Mouse (Mus musculus) MEL (cell line): Measurements from ENCODE around the gene Dynll2. TPM values are rescaled to one million over a fixed set of nuclear protein-coding genes. Genes with fewer than 3 reads are reported as not detected.

ENCODE experiments used
- DNase-seq: peaks from one replicate; pipeline ENCODE4 v3.0.0; 2011; ENCODE audit warnings: low read depth, low spot score
- H3K27ac ChIP-seq: 2 replicates; pipeline ENCODE4 v1.5.1; 2012; ENCODE audit warnings: low read depth, mild to moderate bottlenecking, control low read depth, low read length, moderate library complexity; ENCODE audit not compliant: control insufficient read depth
- H3K27me3 ChIP-seq, 2 experiments: fragments of 150-350 bp in 1 of 2; sonication (generic) in 1 of 2; 2 replicates each; pipeline ENCODE4 v1.6.1; 2012; ENCODE audit warnings: low read length in 2 of 2, mild to moderate bottlenecking in 2 of 2, improper control_type of control experiment in 1 of 2, moderate library complexity in 1 of 2; ENCODE audit not compliant: insufficient read depth in 2 of 2, control insufficient read depth in 1 of 2
- H3K36me3 ChIP-seq, 2 experiments: 2 replicates each; pipeline ENCODE4 v1.6.1; 2012 to 2014; ENCODE audit warnings: low read length in 2 of 2, improper control_type of control experiment in 1 of 2, inconsistent platforms in 1 of 2, mild to moderate bottlenecking in 1 of 2; ENCODE audit not compliant: insufficient read depth in 2 of 2, control insufficient read depth in 1 of 2
- H3K4me1 ChIP-seq, 2 experiments: fragments of 150-350 bp in 1 of 2; sonication (generic) in 1 of 2; 2 replicates each; pipeline ENCODE4 v1.6.1; 2012; ENCODE audit warnings: low read length in 2 of 2, improper control_type of control experiment in 1 of 2, mild to moderate bottlenecking in 1 of 2; ENCODE audit not compliant: insufficient read depth in 2 of 2, control insufficient read depth in 1 of 2
- H3K4me3 ChIP-seq, 2 experiments: fragments of 150-350 bp in 1 of 2; sonication (generic) in 1 of 2; 2 replicates each; pipeline ENCODE4 v1.5.1; 2012; ENCODE audit warnings: low read depth in 2 of 2, low read length in 2 of 2, mild to moderate bottlenecking in 2 of 2, moderate library complexity in 2 of 2, control low read depth in 1 of 2, improper control_type of control experiment in 1 of 2; ENCODE audit not compliant: control insufficient read depth in 1 of 2, insufficient read depth in 1 of 2
- H3K79me2 ChIP-seq: 2 replicates; pipeline ENCODE4 v1.6.1; 2012; ENCODE audit warnings: mild to moderate bottlenecking, low read length, moderate library complexity; ENCODE audit not compliant: control insufficient read depth, poor library complexity, insufficient read depth
- H3K9ac ChIP-seq: 2 replicates; pipeline ENCODE4 v1.6.1; 2012; ENCODE audit warnings: low read depth, mild to moderate bottlenecking, control low read depth, low read length, moderate library complexity; ENCODE audit not compliant: control insufficient read depth, poor library complexity, severe bottlenecking
- H3K9me3 ChIP-seq: fragments of 150-350 bp; sonication (generic); replicated peaks from 2 replicates; pipeline ENCODE4 v1.6.1; 2012; ENCODE audit warnings: mild to moderate bottlenecking, low read length, improper control_type of control experiment, moderate library complexity; ENCODE audit not compliant: insufficient read depth
- CTCF ChIP-seq, 3 experiments: IDR thresholded peaks in 2 of 3; conservative IDR thresholded peaks in 1 of 3; 2 replicates each; pipeline ENCODE4 v1.5.1; 2011 to 2012; ENCODE audit warnings: low read length in 3 of 3, low read depth in 2 of 3, mild to moderate bottlenecking in 2 of 3, improper control_type of control experiment in 1 of 3, inconsistent platforms in 1 of 3, mixed read lengths in 1 of 3, moderate library complexity in 1 of 3; ENCODE audit not compliant: control insufficient read depth in 1 of 3, insufficient read depth in 1 of 3, poor library complexity in 1 of 3, severe bottlenecking in 1 of 3
- ETS1 ChIP-seq: IDR thresholded peaks from 2 replicates; pipeline ENCODE4 v1.6.1; 2012; ENCODE audit warnings: low read depth, mild to moderate bottlenecking, inconsistent platforms, low read length, improper control_type of control experiment, moderate library complexity
- GABPA ChIP-seq: IDR thresholded peaks from 2 replicates; pipeline ENCODE4 v1.6.1; 2012; ENCODE audit warnings: low read depth, mild to moderate bottlenecking, inconsistent platforms, low read length, improper control_type of control experiment, moderate library complexity
- KAT2A ChIP-seq: conservative IDR thresholded peaks from 2 replicates; pipeline ENCODE4 v1.6.1; 2012; ENCODE audit warnings: low read depth, low read length, improper control_type of control experiment, inconsistent platforms
- MAFK ChIP-seq: IDR thresholded peaks from 2 replicates; pipeline ENCODE4 v1.6.1; 2011; ENCODE audit warnings: low read depth, mild to moderate bottlenecking, low read length, improper control_type of control experiment, borderline replicate concordance
- MEF2A ChIP-seq: IDR thresholded peaks from 2 replicates; pipeline ENCODE4 v1.6.1; 2014; ENCODE audit warnings: low read depth, mild to moderate bottlenecking, inconsistent platforms, low read length, improper control_type of control experiment; ENCODE audit not compliant: poor library complexity, insufficient replicate concordance, severe bottlenecking; ENCODE audit errors: extremely low read depth
- POLR2A ChIP-seq, 2 experiments: IDR thresholded peaks; 2 replicates each; pipeline ENCODE4 v1.6.1; 2011 to 2012; ENCODE audit warnings: low read length in 2 of 2, mild to moderate bottlenecking in 2 of 2, control low read depth in 1 of 2, improper control_type of control experiment in 1 of 2, low read depth in 1 of 2, moderate library complexity in 1 of 2; ENCODE audit not compliant: control insufficient read depth in 1 of 2, insufficient read depth in 1 of 2, poor library complexity in 1 of 2
- TAL1 ChIP-seq: IDR thresholded peaks from 2 replicates; pipeline ENCODE4 v1.6.1; 2012; ENCODE audit warnings: mild to moderate bottlenecking, inconsistent platforms, low read length, moderate library complexity, mixed read lengths
- polyA plus RNA-seq, 2 experiments: library from polyadenylated mRNA; stranded (reverse) in 1 of 2; unstranded in 1 of 2; fragments of >175 nt in 1 of 2; fragments of >200 nt in 1 of 2; gene quantifications; 2 replicates each; pipeline versions ENCODE4 v1.2.1 to v1.2.4; 2012; ENCODE audit warnings: low replicate concordance in 2 of 2, low read depth in 1 of 2; ENCODE audit not compliant: insufficient read length in 2 of 2, insufficient read depth in 1 of 2, missing spikeins in 1 of 2
- total RNA-seq: library from RNA; depleted of rRNA; stranded (reverse); fragments of 300-350 nt; gene quantifications from 2 replicates; pipeline ENCODE4 v1.2.3, GENCODE M21; 2012

Gene Dynll2
- total and polyA plus RNA-seq, 3 experiments: 38.6 to 124 (median 75.8) TPM

GRCm38 (mm10) chr11:87999751-88000150, 12.4 kb upstream of the Dynll2 start:
- no peak for DNase-seq
- no peak overlapping the region for H3K4me3 ChIP-seq
- H3K27ac ChIP-seq: no peak overlapping the region
- H3K4me1 ChIP-seq: no peaks in the 10 kb centered on the region
- H3K9me3 ChIP-seq: no peaks in the 10 kb centered on the region
- no peaks in the 10 kb centered on the region for H3K36me3 ChIP-seq
- H3K27me3 ChIP-seq: peaks cover 2 to 7% of the 10 kb centered on the region in 2 experiments; a peak in 3 of 4 replicates
- H3K9ac ChIP-seq: no peak overlapping the region
- TF ChIP-seq GABPA: no peak
- peak in 2 of 3 experiments; percentile 2 to 22; a peak in 1 of 6 replicates for TF ChIP-seq CTCF (IDR thresholded peaks at IDR 0.05 in 2 of 3, conservative IDR thresholded peaks at IDR 0.05 in 1 of 3; ENCODE audit: control insufficient read depth in 1 of 3, insufficient read depth in 1 of 3, low read depth in 2 of 3, low read length in 3 of 3, poor library complexity in 1 of 3, severe bottlenecking in 1 of 3)
- H3K79me2 ChIP-seq: no peaks in the 10 kb centered on the region

GRCm38 (mm10) chr11:87991806-87992205, 4.5 kb upstream of the Dynll2 start:
- Histone ChIP-seq H3K79me2 (peaks cover 5% of the 10 kb centered on the region), H3K27ac (no peak overlapping the region)
- TF ChIP-seq ETS1 (no peak), MEF2A (no peak)
- TF ChIP-seq, all 39 proteins: peak for 0
- peaks cover 0 to 6% of the 10 kb centered on the region in 2 experiments; a peak in 2 of 4 replicates for H3K4me1 ChIP-seq
- peaks cover 0 to 8% of the 10 kb centered on the region in 2 experiments; a peak in 2 of 4 replicates for H3K27me3 ChIP-seq
- H3K9ac ChIP-seq: no peak overlapping the region
- DNase-seq: no peak
- no peaks in the 10 kb centered on the region; a peak in 1 of 4 replicates for H3K36me3 ChIP-seq
- no peaks in the 10 kb centered on the region for H3K9me3 ChIP-seq
- no peak overlapping the region for H3K4me3 ChIP-seq

GRCm38 (mm10) chr11:87987861-87988260, 528 bp upstream of the Dynll2 start:
- Histone ChIP-seq H3K79me2 (peaks cover 29% of the 10 kb centered on the region), H3K9ac (peak overlapping the region; percentile 93), H3K4me1 (peaks cover 0 to 20% of the 10 kb centered on the region in 2 experiments; a peak in 2 of 4 replicates), H3K36me3 (peaks cover 0 to 16% of the 10 kb centered on the region in 2 experiments; a peak in 2 of 4 replicates), H3K9me3 (no peaks in the 10 kb centered on the region), H3K27me3 (peaks cover 0 to 2% of the 10 kb centered on the region in 2 experiments; a peak in 1 of 4 replicates), H3K4me3 (peak overlapping the region; percentile 67 to 77), H3K27ac (peak overlapping the region; percentile 51; the same call in 1 of the 2 replicates)
- DNase-seq: no peak
- TF ChIP-seq ETS1 (0 out of 2 replicates have a peak, but pooled peaks have one; percentile 30), MAFK (0 out of 2 replicates have a peak, but pooled peaks have one; percentile 3), KAT2A (no peak), POLR2A (IDR thresholded peaks at IDR 0.05; ENCODE audit: control insufficient read depth in 1 of 2, insufficient read depth in 1 of 2, low read depth in 1 of 2, low read length in 2 of 2, poor library complexity in 1 of 2) (no peak), TAL1 (no peak)
- TF ChIP-seq, all 39 proteins: peak for 2
